In the genomic region with DNA sequence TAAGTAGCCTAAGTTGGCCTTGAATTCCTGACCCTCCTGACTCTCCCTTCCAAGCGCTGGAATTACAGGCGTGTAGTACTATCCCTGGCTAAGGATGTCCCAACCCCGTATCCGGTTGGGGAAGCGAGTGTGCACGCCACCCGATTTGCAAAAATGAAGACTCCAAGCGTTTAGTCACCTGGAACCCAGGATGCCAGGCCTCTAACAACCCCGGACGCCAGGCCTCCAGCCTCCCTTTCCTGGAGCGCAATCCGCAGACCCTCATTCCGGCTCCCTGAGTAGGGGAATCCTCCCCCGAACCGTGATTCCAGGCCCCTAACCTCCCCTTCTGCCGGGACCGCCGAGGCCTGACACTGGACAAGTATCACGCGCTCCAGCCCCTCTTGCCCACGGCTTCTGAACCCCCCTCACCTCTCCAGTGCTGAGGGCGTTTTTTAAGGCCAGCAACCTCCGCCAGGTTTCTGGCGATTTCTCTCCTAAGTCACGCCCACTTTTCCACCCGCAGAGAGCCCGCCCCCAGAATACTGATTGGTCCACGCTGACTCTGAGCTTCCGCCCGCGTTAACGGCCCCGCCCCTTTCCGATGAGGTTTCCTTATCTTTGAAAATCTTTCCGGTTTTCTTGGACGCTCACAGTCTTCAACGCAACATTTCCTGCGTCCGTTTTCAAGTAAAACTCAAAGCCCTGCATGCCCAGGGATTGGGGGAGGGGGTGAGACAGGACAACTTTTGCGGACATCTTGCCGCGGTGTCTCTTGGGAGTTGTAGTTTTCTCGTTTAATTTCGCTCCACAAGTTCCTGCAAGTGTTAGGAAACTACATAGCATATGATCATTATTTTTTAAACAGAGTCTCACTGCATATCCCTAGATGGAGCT, we compare ENCODE assay signal across 8 mouse cellular contexts. TPM values are rescaled to one million over a fixed set of nuclear protein-coding genes. Genes with fewer than 3 reads are reported as not detected.
DNase-seq lines count a peak whose midpoint lies in the region; ATAC-seq and TF ChIP-seq lines count a peak whose summit lies in the region.

A gene (minus strand): TSS at position 495 of the 876 bp plus-strand sequence.

- no peak for TF ChIP-seq CTCF in liver, embryonic 14.5 days (IDR thresholded peaks at IDR 0.05; ENCODE audit: low read depth)
- no peak for TF ChIP-seq CTCF in stomach, postnatal 0 days (IDR thresholded peaks at IDR 0.05; ENCODE audit: low read depth)

- H3K36me3 ChIP-seq in forebrain, embryonic 10.5 days (replicated peaks): peaks cover 25% of the 10 kb centered on the region
- H3K36me3 ChIP-seq in heart, embryonic 15.5 days: peaks cover 9% of the 10 kb centered on the region; the same call in 1 of the 2 replicates
- peaks cover 22% of the 10 kb centered on the region for H3K36me3 ChIP-seq in liver, embryonic 14.5 days (replicated peaks; ENCODE audit: control insufficient read depth, insufficient read depth, low read depth)
- H3K36me3 ChIP-seq in neural tube, embryonic 11.5 days (ENCODE audit: control insufficient read depth, insufficient read depth, low read length): no peaks in the 10 kb centered on the region
- H3K36me3 ChIP-seq in stomach, postnatal 0 days (ENCODE audit: control insufficient read depth, insufficient read depth, low read length): peaks cover 2% of the 10 kb centered on the region; the same call in 1 of the 2 replicates

- peak within 1 kb of the TSS; percentile 85 for H3K4me2 ChIP-seq in heart, embryonic 15.5 days
- H3K4me2 ChIP-seq in liver, embryonic 14.5 days (ENCODE audit: low read depth): peak within 1 kb of the TSS; percentile 93
- H3K4me2 ChIP-seq in neural tube, embryonic 11.5 days (ENCODE audit: low read depth): peak within 1 kb of the TSS; percentile 55
- peak within 1 kb of the TSS; percentile 92 for H3K4me2 ChIP-seq in stomach, postnatal 0 days (replicated peaks; ENCODE audit: low read depth)

- peaks cover 22% of the 10 kb centered on the region for H3K4me1 ChIP-seq in forebrain, embryonic 10.5 days
- peaks cover 19% of the 10 kb centered on the region for H3K4me1 ChIP-seq in heart, embryonic 15.5 days (replicated peaks)
- H3K4me1 ChIP-seq in liver, embryonic 14.5 days (replicated peaks; ENCODE audit: control insufficient read depth in 2 of 2, insufficient read depth in 2 of 2, low read length in 1 of 2): peaks cover 19 to 25% of the 10 kb centered on the region in 2 experiments
- H3K4me1 ChIP-seq in neural tube, embryonic 11.5 days (ENCODE audit: control insufficient read depth, insufficient read depth, low read length): peaks cover 6% of the 10 kb centered on the region; the same call in 1 of the 2 replicates
- H3K4me1 ChIP-seq in stomach, postnatal 0 days (replicated peaks; ENCODE audit: control insufficient read depth, insufficient read depth): peaks cover 6% of the 10 kb centered on the region; the same call in 1 of the 2 replicates

- WGBS in forebrain, embryonic 10.5 days: under 1% methylated on average over 44 of the region's 44 CpGs
- under 1% methylated on average over 44 of the region's 44 CpGs for WGBS in heart, embryonic 15.5 days
- WGBS in liver, embryonic 14.5 days (ENCODE audit: insufficient replicate concordance): under 1% methylated on average over 44 of the region's 44 CpGs
- WGBS in neural tube, embryonic 11.5 days: under 1% methylated on average over 44 of the region's 44 CpGs
- WGBS in stomach, postnatal 0 days: under 1% methylated on average over 44 of the region's 44 CpGs

- H3K27ac ChIP-seq in forebrain, embryonic 10.5 days: peak within 1 kb of the TSS; percentile 93
- H3K27ac ChIP-seq in heart, embryonic 15.5 days: peak within 1 kb of the TSS; percentile 90
- H3K27ac ChIP-seq in liver, embryonic 14.5 days: peak within 1 kb of the TSS; percentile 96
- peak within 1 kb of the TSS; percentile 78 for H3K27ac ChIP-seq in neural tube, embryonic 11.5 days (ENCODE audit: low read depth, low read length)
- peak within 1 kb of the TSS; percentile 94 for H3K27ac ChIP-seq in stomach, postnatal 0 days (replicated peaks)

- DNase-seq in c-Kit-negative CD71-positive TER-119-positive erythroid progenitor cells, embryonic 14.5 days (ENCODE audit: low read depth, low spot score): peak; percentile 92
- peak; percentile 89 for DNase-seq in forebrain, embryonic 10.5 days (ENCODE audit: extremely low spot score, low spot score)
- DNase-seq in kidney, postnatal 25 days: peak; percentile 96 to 97
- DNase-seq in liver, embryonic 14.5 days (ENCODE audit: low read depth in 3 of 3, low spot score in 3 of 3): peak; percentile 89 to 92 (median 91)
- DNase-seq in neural tube, embryonic 11.5 days (ENCODE audit: low spot score): peak; percentile 94
- peak; percentile 92 for DNase-seq in stomach, postnatal 0 days (ENCODE audit: low spot score)

- H3K9me3 ChIP-seq in forebrain, embryonic 10.5 days: no peaks in the 10 kb centered on the region
- H3K9me3 ChIP-seq in heart, embryonic 15.5 days (replicated peaks): no peaks in the 10 kb centered on the region
- H3K9me3 ChIP-seq in liver, embryonic 14.5 days (ENCODE audit: control insufficient read depth, low read length): no peaks in the 10 kb centered on the region
- H3K9me3 ChIP-seq in neural tube, embryonic 11.5 days (ENCODE audit: control insufficient read depth, low read length): no peaks in the 10 kb centered on the region
- H3K9me3 ChIP-seq in stomach, postnatal 0 days (ENCODE audit: control insufficient read depth, low read length): no peaks in the 10 kb centered on the region

- H3K4me3 ChIP-seq in forebrain, embryonic 10.5 days: peak within 1 kb of the TSS; percentile 82
- peak within 1 kb of the TSS; percentile 79 for H3K4me3 ChIP-seq in heart, embryonic 15.5 days
- H3K4me3 ChIP-seq in liver, embryonic 14.5 days (ENCODE audit: insufficient read depth in 1 of 2, low read depth in 2 of 2, low read length in 2 of 2): peak within 1 kb of the TSS; percentile 83 to 89
- peak within 1 kb of the TSS; percentile 52 for H3K4me3 ChIP-seq in neural tube, embryonic 11.5 days (ENCODE audit: low read depth, low read length)
- peak within 1 kb of the TSS; percentile 77 for H3K4me3 ChIP-seq in stomach, postnatal 0 days (ENCODE audit: low read depth, low read length)

- peak; percentile 90 for ATAC-seq in CD4-positive, CD25-positive, alpha-beta regulatory T cell, adult 4 months
- peak; percentile 87 for ATAC-seq in heart, embryonic 15.5 days (replicated peaks; ENCODE audit: insufficient number of reproducible peaks, insufficient read depth, low FRiP score, low read depth)
- ATAC-seq in liver, embryonic 14.5 days (ENCODE audit: insufficient read depth): peak; percentile 75
- ATAC-seq in neural tube, embryonic 11.5 days (ENCODE audit: insufficient read depth, low FRiP score, low TSS enrichment): peak; percentile 81
- peak; percentile 85 for ATAC-seq in stomach, postnatal 0 days (ENCODE audit: low FRiP score, low TSS enrichment)

- no peaks in the 10 kb centered on the region for H3K27me3 ChIP-seq in forebrain, embryonic 10.5 days (ENCODE audit: poor library complexity, severe bottlenecking)
- H3K27me3 ChIP-seq in heart, embryonic 15.5 days: no peaks in the 10 kb centered on the region
- no peaks in the 10 kb centered on the region for H3K27me3 ChIP-seq in liver, embryonic 14.5 days (ENCODE audit: control insufficient read depth, insufficient read depth, low read length)
- H3K27me3 ChIP-seq in neural tube, embryonic 11.5 days (ENCODE audit: control insufficient read depth, insufficient read depth, low read length): no peaks in the 10 kb centered on the region
- H3K27me3 ChIP-seq in stomach, postnatal 0 days (ENCODE audit: control insufficient read depth, insufficient read depth, low read length): no peaks in the 10 kb centered on the region

- 0 out of 2 replicates have a peak, but pooled peaks have one; percentile 22 for TF ChIP-seq EP300 in liver, embryonic 14.5 days (IDR thresholded peaks at IDR 0.05; ENCODE audit: low read depth)
- peak; percentile 54 for TF ChIP-seq EP300 in stomach, postnatal 0 days (optimal IDR thresholded peaks at IDR 0.05)

- H3K9ac ChIP-seq in heart, embryonic 15.5 days: peak within 1 kb of the TSS; percentile 79
- H3K9ac ChIP-seq in liver, embryonic 14.5 days (replicated peaks): peak within 1 kb of the TSS; percentile 92
- H3K9ac ChIP-seq in neural tube, embryonic 11.5 days (ENCODE audit: low read length): peak within 1 kb of the TSS; percentile 53
- H3K9ac ChIP-seq in stomach, postnatal 0 days (ENCODE audit: low read length): peak within 1 kb of the TSS; percentile 86

RNA-seq across cellular contexts. Expression of the gene that starts here (rescaled TPM):
- polyA plus RNA-seq in CD4-positive, CD25-positive, alpha-beta regulatory T cell, adult 4 months (2017; shearing (Covaris generic)): 100 to 1,000 TPM; 124 to 159 TPM
- polyA plus RNA-seq in forebrain, embryonic 10.5 days (2016; fragmentation: Nextera tagmentation; extraction: Ambion mirVana): 99.3 and 106 TPM in 2 replicates
- polyA plus RNA-seq in heart, embryonic 15.5 days (2015; fragmentation: Nextera tagmentation; extraction: Ambion mirVana): 144 and 177 TPM in 2 replicates
- 48.2 and 58.8 TPM in 2 replicates for polyA plus RNA-seq in liver, embryonic 14.5 days (2012; rRNA removed)
- 81.7 and 97.2 TPM in 2 replicates for polyA plus RNA-seq in liver, embryonic 14.5 days (2014; fragmentation: Nextera tagmentation; extraction: Ambion mirVana)
- 110 and 113 TPM in 2 replicates for polyA plus RNA-seq in neural tube, embryonic 11.5 days (2014; fragmentation: Nextera tagmentation; extraction: Ambion mirVana)
- polyA plus RNA-seq in stomach, postnatal 0 days (2015; fragmentation: Nextera tagmentation; extraction: Ambion mirVana): 196 and 199 TPM in 2 replicates

Comparison
In these comparisons a context has a peak if more than half of its experiments do, and no peak if none do; other contexts are left out.
1. Peak in every context shown above with its lines: DNase-seq, ATAC-seq, H3K4me3 ChIP-seq and H3K27ac ChIP-seq.